Mouse (Mus musculus): ENCODE data around the gene Calcoco2. TPM values are rescaled to one million over a fixed set of nuclear protein-coding genes. Genes with fewer than 3 reads are reported as not detected.

Gene Calcoco2
- polyA plus RNA-seq, 1 experiment from 2014 or later = not detected

DNA sequence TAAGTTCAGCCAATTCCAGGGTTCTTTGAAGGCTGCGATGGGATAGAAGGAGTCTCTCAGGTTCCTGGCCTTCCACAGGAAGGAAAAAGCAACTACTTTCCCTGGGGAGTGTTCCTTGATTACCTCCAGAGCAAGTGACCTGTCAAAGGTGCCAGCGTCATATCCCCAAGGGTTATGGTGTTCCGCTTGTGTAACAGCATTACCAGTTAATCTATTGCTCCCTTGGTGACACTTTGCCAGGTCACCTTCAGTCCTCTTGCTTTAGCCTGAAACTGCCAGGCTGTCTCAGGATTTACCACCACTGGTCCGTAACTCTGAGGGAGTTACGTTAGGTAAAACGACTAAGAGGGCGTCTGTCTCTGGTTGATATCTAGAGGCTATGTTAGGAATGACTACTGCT, 41.4 kb downstream of the Calcoco2 start:
- 89% methylated on average over 7 of the region's 7 CpGs for WGBS
- 0 out of 2 replicates have a peak overlapping the region, but pooled peaks have one; percentile 36 for H3K27ac ChIP-seq (ENCODE audit: low read depth, low read length)
- no peak for ATAC-seq

DNA sequence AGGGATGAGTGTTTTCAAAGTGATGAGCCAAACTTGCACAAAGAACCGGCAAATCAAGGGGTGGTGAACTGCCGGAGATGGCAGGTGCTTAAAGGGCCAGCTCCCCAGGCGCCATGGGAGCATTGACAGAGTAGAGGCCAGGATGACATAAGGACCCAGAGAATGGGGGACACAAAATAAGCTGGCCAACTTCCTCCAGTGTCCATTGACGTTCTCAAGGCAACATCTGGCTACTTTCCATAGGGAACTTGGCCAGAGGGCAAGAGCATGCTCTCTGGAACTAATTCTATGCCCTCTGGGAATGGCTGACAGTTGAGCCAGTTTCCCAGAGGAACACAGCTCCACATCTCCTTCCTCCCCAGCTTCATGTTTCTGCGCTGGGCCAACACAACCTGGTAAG, 43.5 kb downstream of the Calcoco2 start:
- TF ChIP-seq CTCF (IDR thresholded peaks at IDR 0.05; ENCODE audit: low read depth) = no peak
- H3K36me3 ChIP-seq (ENCODE audit: control insufficient read depth, insufficient read depth) = peaks cover 16% of the 10 kb centered on the region

More for the DNA sequence above, 41.4 kb downstream of the Calcoco2 start:
- Histone ChIP-seq H3K9ac (ENCODE audit: low read depth, low read length) (no peak overlapping the region), H3K27me3 (replicated peaks; ENCODE audit: control insufficient read depth, insufficient read depth, low read length) (no peaks in the 10 kb centered on the region), H3K4me1 (replicated peaks; ENCODE audit: control insufficient read depth, insufficient read depth, low read length) (no peaks in the 10 kb centered on the region), H3K9me3 (ENCODE audit: control insufficient read depth) (no peaks in the 10 kb centered on the region), H3K36me3 (ENCODE audit: control insufficient read depth, insufficient read depth) (peaks cover 16% of the 10 kb centered on the region), H3K4me2 (replicated peaks; ENCODE audit: low read depth) (no peak overlapping the region), H3K4me3 (ENCODE audit: low read depth, low read length) (no peak overlapping the region)
- TF ChIP-seq CTCF (IDR thresholded peaks at IDR 0.05; ENCODE audit: low read depth) = no peak

DNA sequence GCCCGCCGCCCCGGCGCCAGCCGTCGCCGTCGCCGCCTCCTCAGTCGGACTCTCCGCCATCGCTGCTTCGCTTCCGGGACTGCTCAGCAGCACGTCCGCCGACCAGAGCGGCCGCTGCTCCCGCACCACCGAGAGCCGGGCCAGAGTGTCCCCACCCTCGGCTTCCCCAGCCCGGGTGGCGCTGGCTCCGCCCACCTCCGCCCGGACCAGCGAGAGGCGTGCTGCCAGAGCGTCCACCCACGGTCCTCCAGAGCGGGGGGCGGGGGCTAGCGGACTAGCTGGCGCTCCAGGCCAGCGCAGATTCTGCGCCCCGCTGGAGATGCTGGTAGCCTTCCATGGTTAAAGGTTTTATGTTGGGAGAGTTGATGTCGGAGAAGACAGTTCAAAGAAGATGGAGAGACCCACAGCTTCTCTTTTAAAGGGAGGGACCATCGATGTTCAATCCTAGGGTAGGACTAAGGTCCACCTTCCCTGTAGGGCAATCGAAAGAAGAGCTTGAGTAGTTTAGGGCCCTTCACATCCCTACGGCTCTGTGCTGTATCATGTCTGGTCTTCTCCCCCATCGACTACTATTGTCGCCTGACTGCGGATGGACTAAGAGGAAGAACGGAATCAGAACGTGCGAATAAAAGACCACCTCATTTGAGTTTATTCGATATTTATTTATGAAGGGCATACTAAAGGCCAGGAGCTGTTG, 46.4 kb downstream of the Calcoco2 start, which contains the start of gene Ube2z:
TSS of gene Ube2z (minus strand) at position 174 of the 697 bp plus-strand sequence.
- Histone ChIP-seq H3K9ac (ENCODE audit: low read depth, low read length) (peak within 1 kb of the TSS; percentile 91), H3K4me1 (replicated peaks; ENCODE audit: control insufficient read depth, insufficient read depth, low read length) (no peaks in the 10 kb centered on the region), H3K9me3 (ENCODE audit: control insufficient read depth) (no peaks in the 10 kb centered on the region), H3K36me3 (ENCODE audit: control insufficient read depth, insufficient read depth) (peaks cover 14% of the 10 kb centered on the region), H3K27me3 (replicated peaks; ENCODE audit: control insufficient read depth, insufficient read depth, low read length) (no peaks in the 10 kb centered on the region), H3K4me3 (ENCODE audit: low read depth, low read length) (peak within 1 kb of the TSS; percentile 93), H3K27ac (ENCODE audit: low read depth, low read length) (peak within 1 kb of the TSS; percentile 90), H3K4me2 (replicated peaks; ENCODE audit: low read depth) (peak within 1 kb of the TSS; percentile 70)
- ATAC-seq = peak; percentile 98
- peak; percentile 42 for TF ChIP-seq CTCF (IDR thresholded peaks at IDR 0.05; ENCODE audit: low read depth)
- 3% methylated on average over 49 of the region's 50 CpGs for WGBS

More for the DNA sequence above, 43.5 kb downstream of the Calcoco2 start:
- Histone ChIP-seq H3K4me2 (replicated peaks; ENCODE audit: low read depth) (no peak overlapping the region), H3K9me3 (ENCODE audit: control insufficient read depth) (no peaks in the 10 kb centered on the region), H3K4me3 (ENCODE audit: low read depth, low read length) (no peak overlapping the region), H3K9ac (ENCODE audit: low read depth, low read length) (no peak overlapping the region), H3K27me3 (replicated peaks; ENCODE audit: control insufficient read depth, insufficient read depth, low read length) (no peaks in the 10 kb centered on the region), H3K27ac (ENCODE audit: low read depth, low read length) (no peak overlapping the region), H3K4me1 (replicated peaks; ENCODE audit: control insufficient read depth, insufficient read depth, low read length) (no peaks in the 10 kb centered on the region)
- WGBS = 60% methylated on average over 5 of the region's 5 CpGs
- ATAC-seq = no peak

DNA sequence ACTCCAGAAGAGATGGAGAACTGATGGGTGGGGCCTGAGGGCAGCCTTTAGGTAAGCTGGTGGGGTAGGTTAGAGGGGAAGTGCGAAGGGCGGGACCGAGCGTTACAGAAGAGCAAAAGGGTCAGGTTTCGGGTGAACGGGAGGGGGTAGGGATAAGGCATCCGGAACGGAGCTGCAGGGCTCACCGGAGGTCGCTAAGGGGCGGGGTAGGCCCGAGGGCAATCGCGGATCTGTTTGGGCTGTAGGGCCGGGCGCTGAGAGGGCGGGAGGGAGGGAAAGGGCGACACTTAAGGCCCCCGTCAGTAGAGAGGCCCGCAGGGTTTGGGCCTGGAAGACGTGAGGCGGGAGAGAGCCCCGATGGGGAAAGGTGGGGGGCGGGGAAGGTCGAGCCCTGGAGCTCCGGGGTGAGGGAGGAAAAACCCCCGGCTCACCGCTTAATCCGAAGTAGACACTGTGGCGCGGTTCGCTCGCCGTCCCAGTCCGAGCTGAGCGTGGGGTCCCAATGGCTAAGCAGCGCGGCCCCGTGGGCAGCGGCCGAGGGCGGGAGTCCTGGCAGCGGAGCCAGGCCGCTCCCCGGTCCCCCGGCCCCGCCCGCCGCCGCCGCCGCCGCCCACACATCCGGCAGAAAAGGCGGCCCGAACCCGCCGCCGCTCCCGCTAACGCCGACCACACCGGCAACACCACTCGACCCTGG, 47.1 kb downstream of the Calcoco2 start:
- Histone ChIP-seq H3K36me3 (ENCODE audit: control insufficient read depth, insufficient read depth) (peaks cover 12% of the 10 kb centered on the region), H3K9me3 (ENCODE audit: control insufficient read depth) (no peaks in the 10 kb centered on the region), H3K4me1 (replicated peaks; ENCODE audit: control insufficient read depth, insufficient read depth, low read length) (no peaks in the 10 kb centered on the region), H3K27ac (ENCODE audit: low read depth, low read length) (peak overlapping the region; percentile 90), H3K9ac (ENCODE audit: low read depth, low read length) (peak overlapping the region; percentile 91), H3K27me3 (replicated peaks; ENCODE audit: control insufficient read depth, insufficient read depth, low read length) (no peaks in the 10 kb centered on the region), H3K4me2 (replicated peaks; ENCODE audit: low read depth) (peak overlapping the region; percentile 70), H3K4me3 (ENCODE audit: low read depth, low read length) (peak overlapping the region; percentile 93)
- no peak for TF ChIP-seq CTCF (IDR thresholded peaks at IDR 0.05; ENCODE audit: low read depth)
- ATAC-seq = peak; percentile 50
- WGBS = under 1% methylated on average over 64 of the region's 64 CpGs

DNA sequence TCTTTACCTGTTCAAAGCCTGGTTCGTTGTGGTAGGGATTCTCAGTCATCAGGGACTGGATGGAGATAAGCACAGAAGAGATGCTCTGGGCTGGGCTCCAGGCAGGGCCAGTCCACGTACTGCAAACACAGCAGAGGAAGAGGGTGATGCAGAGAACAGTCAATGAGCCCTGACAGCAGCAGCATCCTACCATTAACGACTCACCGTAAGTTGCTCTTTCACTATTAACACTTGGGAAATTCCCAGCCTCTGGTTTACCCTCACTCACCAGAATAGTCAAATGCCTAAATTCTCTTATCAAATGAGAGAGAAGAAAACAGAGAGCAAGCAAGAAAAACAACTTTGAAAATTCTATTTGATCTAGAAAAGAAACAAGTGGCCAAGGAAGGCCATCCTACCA, 53.5 kb downstream of the Calcoco2 start:
- Histone ChIP-seq H3K36me3 (ENCODE audit: control insufficient read depth, insufficient read depth) (peaks cover 60% of the 10 kb centered on the region), H3K9ac (ENCODE audit: low read depth, low read length) (no peak overlapping the region), H3K4me3 (ENCODE audit: low read depth, low read length) (no peak overlapping the region), H3K4me1 (replicated peaks; ENCODE audit: control insufficient read depth, insufficient read depth, low read length) (no peaks in the 10 kb centered on the region), H3K27ac (ENCODE audit: low read depth, low read length) (no peak overlapping the region), H3K4me2 (replicated peaks; ENCODE audit: low read depth) (no peak overlapping the region), H3K27me3 (replicated peaks; ENCODE audit: control insufficient read depth, insufficient read depth, low read length) (no peaks in the 10 kb centered on the region), H3K9me3 (ENCODE audit: control insufficient read depth) (no peaks in the 10 kb centered on the region)
- no peak for TF ChIP-seq CTCF (IDR thresholded peaks at IDR 0.05; ENCODE audit: low read depth)
- no peak for ATAC-seq
- WGBS = 78% methylated on average over 4 of the region's 4 CpGs

DNA sequence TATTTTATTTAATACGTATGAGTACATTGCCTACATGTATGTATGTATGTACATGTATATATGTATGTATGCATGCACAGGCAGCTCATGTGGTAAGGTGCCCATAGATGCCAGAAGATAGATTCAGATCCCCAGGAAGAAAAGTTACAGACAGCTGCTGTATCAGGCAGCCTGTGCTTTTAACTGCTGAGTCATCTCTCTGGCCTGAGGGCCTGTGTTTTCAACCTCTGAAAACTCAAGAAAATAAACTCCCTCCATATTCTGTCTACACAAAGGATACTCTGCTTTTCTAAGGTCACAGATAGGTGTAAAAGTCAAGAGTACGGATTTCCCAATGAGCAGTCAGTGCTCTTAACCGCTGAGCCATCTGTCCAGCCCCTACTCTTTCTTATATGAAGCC, 60.9 kb downstream of the Calcoco2 start:
- Histone ChIP-seq H3K9ac (ENCODE audit: low read depth, low read length) (no peak overlapping the region), H3K36me3 (ENCODE audit: control insufficient read depth, insufficient read depth) (peaks cover 81% of the 10 kb centered on the region), H3K4me3 (ENCODE audit: low read depth, low read length) (no peak overlapping the region), H3K27ac (ENCODE audit: low read depth, low read length) (no peak overlapping the region), H3K4me2 (replicated peaks; ENCODE audit: low read depth) (no peak overlapping the region), H3K27me3 (replicated peaks; ENCODE audit: control insufficient read depth, insufficient read depth, low read length) (no peaks in the 10 kb centered on the region), H3K4me1 (replicated peaks; ENCODE audit: control insufficient read depth, insufficient read depth, low read length) (no peaks in the 10 kb centered on the region), H3K9me3 (ENCODE audit: control insufficient read depth) (no peaks in the 10 kb centered on the region)
- WGBS = 91% methylated on average over 3 of the region's 3 CpGs
- no peak for TF ChIP-seq CTCF (IDR thresholded peaks at IDR 0.05; ENCODE audit: low read depth)
- ATAC-seq = no peak

Data from intestine, postnatal 0 days (tissue).